Mouse (Mus musculus) kidney, adult 2 months (tissue): ENCODE measurements at regions not wholly inside any gene's neighbourhood (a gene's known extent, or its start where the extent isn't known, plus 50 kb on each side); places are given as distances from the start of the nearest gene placed in this dataset.

Experiments used
- CTCF ChIP-seq: fragments of 200-500 bp; conservative IDR thresholded peaks from 2 replicates; pipeline ENCODE4 v1.5.1; 2011; ENCODE audit warnings: low read depth, mild to moderate bottlenecking, control low read depth, low read length, moderate library complexity, mixed read lengths; ENCODE audit not compliant: insufficient read depth, insufficient read length
- POLR2A ChIP-seq: fragments of 200-500 bp; IDR thresholded peaks from one replicate; pipeline ENCODE4 v1.6.1; 2011; ENCODE audit warnings: low read depth, low read length, control low read depth

GRCm38 (mm10) chr4:124443130-124443503 lies 167.5 kb downstream of the 3100002H09Rik start:
- TF ChIP-seq POLR2A (no peak), CTCF (no peak)
